Mouse (Mus musculus) testis, adult 2 months (tissue): ENCODE data around the gene Aldh1l1.

Experiments used
- CTCF ChIP-seq: fragments of 200-500 bp; IDR thresholded peaks from 2 replicates; pipeline ENCODE4 v1.5.1; 2012; ENCODE audit warnings: low read depth, mild to moderate bottlenecking, inconsistent platforms, low read length, moderate library complexity; ENCODE audit not compliant: control insufficient read depth, insufficient read depth, insufficient replicate concordance
- POLR2A ChIP-seq: fragments of 200-500 bp; IDR thresholded peaks from 2 replicates; pipeline ENCODE4 v1.6.1; 2012; ENCODE audit warnings: low read depth, mild to moderate bottlenecking, inconsistent platforms, low read length, moderate library complexity; ENCODE audit not compliant: control insufficient read depth

GRCm38 (mm10) chr6:90539271-90539670, 53.0 kb downstream of the Aldh1l1 start:
- no peak for TF ChIP-seq CTCF
- no peak for TF ChIP-seq POLR2A
